Mouse (Mus musculus) right cerebral cortex, postnatal 10 days (tissue): ENCODE measurements at regions not wholly inside any gene's neighbourhood (a gene's known extent, or its start where the extent isn't known, plus 50 kb on each side); places are given as distances from the start of the nearest gene placed in this dataset.

Experiments used
- DNase-seq, 2 experiments: peaks; one replicate each; pipeline ENCODE4 v3.0.0; 2021; ENCODE audit warnings: low spot score in 2 of 2

DNA sequence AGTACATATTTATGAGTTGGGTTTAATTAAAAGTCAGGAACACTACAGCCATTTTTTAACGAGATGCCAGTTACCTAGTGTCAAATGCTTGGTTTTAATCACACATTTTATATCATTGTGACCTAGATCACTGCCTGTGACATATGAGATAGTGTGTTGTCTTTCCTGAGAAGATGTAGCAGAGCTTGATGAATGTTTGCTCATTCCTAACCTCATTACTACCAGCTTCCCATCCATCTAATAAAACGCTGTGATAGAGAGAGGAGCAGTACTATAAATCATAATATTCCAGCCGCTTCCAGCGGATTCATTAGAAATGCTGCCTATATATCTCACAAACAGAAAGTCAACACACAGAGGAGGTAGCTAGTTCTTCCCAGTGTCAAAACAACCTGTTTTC lies 163.6 kb downstream of the Aldoart1 start:
- no peak for DNase-seq

DNA sequence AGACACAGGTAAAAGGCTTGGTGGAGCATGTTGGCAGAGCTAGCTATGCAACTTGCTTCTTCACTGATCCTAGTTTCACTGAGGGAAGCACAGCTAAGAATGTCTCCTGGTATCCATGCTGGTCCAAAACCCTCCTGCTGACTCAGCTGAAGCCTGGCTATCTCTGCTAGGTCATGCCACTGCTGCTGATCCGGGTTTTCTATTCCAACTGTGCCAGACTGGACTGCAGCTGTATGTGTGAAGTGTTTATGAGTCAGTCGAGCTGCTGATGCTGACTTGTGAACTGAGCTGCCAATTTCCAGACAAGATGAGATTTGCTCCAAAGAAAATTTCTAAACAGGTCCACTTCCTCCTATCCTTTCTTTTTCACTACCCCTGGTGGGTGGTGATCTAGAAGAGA lies 178.4 kb downstream of the Aldoart1 start:
- no peak for DNase-seq

DNA sequence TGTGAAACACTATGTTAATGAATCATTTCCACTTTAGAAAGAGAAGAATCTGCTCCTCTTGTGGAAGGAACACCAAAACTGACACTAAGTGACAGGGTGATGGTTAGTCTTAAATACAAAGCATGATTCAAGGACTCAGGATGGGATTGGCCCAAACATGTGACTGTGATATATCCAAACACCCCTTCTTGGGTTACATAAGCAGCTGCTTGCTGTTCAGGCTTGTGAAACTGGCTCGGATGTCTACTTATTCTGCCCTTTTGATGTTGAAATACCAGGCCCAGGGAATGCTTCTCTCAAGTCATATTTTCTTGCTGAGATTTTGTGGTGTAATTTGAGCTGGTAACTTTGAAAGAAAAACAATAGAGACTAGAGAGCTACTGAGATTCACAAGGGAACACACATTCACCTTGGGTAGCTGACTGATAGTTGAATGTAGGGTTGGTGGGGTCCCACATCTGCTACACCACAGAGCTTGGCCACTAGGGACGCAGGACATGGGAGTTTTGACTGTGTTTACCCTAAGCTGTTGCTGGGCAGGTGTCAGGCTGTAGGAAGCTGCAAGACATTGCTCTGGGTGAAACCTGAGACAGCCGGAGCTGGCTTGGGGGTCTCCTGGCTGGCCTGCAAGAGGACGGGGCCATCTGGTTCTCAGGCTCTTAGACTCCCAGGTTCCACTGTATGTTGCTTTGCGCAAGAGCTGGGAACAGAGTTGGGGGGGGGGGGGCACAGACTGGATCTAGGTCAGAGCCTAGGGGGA lies 180.6 kb downstream of the Aldoart1 start:
- DNase-seq = no peak

DNA sequence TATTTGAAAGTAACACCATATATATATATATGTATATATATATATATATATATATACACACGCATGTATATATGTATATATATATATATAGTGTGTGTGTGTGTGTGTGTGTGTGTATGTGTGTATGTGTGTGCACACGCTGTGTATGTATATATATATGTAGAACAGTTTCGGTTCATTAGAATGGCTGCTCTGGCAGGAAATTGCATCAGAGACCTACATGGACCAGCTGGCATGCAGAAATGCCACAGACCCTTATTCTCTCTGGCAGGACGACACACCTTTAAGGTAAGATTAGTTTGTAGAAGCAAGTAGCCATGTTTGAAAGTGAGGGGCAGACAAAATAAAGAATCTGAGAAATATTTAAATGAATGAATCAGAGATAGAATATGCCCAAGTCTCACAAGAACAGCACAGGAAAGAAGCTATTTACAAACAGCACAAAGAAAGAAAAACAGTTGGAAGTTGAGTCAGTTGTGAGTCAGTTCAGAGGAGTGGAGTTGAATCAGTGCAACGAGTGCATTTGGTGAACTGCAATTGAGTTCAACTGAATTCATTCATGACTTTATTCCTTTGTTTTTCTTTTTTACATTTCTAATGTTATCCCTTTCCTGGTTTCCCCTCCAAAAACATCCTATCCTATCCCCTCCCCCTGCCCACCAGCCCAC lies 182.5 kb downstream of the Aldoart1 start:
- DNase-seq = no peak

DNA sequence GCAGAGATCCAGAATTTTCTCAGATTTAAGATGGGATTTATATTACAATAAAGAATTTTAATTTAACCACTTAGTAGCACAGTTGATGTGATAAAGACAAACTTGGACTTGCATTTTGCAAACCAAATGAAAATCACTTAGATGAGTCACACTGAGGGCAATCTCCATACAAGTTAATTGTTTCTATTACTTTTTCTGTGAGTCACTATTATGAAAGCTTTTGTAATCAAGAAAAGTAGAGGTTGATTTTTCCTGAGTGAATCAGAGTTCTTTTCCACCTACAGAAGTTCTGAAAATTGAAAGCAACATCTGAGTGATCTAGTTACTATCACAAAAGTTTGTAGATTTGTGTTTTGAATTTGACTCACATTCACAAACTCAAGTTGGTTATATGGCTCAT lies 188.1 kb downstream of the Aldoart1 start:
- DNase-seq = no peak

DNA sequence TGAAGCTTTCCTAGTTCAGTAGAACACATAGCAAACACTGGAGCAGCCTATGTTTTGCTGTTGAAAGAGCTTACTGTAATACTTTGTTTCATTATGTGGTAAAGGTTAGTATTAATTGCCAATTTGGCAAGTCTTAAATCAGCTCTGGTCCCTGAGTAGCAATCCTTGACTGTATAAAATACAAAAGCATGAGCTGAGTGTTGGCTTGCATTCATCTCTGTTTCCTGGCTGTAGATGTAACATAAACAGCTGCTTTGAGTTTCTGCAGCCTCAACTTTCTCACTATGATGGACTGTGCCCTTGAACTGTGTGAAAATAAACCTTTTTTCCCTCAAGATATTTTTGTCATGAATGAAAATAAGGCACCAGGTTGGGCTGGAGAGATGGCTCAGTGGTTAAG lies 190.0 kb downstream of the Aldoart1 start:
- DNase-seq = no peak

DNA sequence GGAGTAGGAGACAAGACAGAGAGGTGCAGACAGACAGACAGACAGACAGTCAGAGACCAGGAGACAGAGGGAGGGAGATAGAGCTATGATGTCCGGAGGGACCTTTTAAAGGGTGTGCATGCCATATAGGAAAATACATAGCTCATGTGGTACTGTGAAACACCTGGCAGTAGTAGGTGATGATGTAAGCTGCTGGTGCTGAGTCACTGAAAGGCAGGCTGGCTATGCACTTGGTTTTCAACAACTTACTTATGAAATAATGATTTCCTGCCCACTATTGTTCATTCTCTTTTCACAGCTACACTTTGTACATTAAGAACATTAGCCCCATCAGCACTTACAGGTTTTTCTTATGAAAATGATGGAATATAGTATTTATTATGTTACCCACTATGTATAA lies 196.2 kb downstream of the Aldoart1 start:
- DNase-seq = no peak

DNA sequence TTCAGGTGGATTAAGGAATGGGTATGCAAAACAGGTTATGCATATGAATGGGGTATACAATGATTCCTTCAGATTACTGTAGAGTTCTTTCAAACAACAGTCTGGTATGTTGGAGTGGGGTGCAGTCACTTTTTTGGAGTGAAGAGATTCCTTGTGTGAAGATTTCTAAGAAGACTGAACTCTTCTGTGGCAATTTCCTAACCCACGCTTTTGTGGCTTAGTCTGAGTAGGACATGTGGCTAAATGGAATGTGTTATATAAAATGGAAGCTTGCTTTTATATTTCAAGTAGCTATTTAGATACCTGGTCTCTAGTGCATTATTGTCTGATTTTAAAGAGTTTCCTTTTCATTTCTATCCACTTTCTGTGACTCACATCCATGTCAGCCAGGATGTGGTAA lies 205.3 kb downstream of the Aldoart1 start:
- DNase-seq = no peak

DNA sequence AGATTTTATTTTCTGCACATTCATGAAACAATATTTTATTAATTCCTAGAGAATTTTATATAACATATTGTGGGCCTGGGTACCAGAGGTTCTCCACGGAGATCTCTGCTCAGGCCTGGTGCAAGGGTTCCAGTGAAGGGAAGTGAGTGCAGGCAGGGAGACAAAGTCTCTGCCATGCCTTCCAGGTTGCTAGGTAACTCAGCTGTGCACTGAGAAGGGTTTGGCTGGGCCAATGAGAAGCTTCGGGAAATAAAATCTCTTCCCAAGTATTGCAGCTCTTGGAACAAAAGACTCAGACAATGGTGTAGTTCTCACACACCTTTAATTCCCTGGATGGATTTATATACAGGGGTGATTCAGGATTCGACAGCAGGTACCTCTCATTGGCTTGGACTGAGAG lies 223.0 kb downstream of the Aldoart1 start:
- no peak for DNase-seq

DNA sequence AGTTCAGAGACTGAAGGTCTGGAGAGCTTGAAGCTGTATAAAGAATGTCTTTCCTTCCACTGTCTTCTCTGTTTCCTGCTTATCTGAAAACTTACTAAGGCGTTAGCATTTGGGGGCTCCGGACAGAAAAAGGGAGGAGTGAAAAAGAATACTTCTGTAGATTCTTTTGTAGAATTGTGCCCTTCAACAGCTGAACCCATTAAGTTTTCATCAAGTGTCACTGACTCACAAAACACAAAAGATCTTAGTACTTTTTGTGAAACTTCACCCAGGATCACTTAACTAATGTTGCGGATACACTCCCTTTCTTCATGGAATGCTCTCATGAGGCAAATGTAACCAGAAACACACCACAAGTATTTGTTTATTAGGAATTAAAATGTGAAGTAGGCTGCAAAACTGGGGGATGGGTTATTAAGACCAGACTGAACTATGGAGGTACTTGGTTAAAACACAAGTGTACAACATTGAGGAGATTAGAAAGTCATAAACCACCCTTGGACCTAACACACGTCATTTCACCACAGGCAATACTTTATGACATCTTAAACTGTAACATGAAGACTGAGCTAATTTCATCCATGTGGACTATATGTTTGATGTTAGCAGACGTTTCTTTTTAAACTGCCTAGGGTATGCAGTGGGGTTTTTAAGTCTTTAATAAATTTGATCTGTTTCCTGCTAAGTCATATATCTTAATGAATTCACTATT lies 225.1 kb downstream of the Aldoart1 start:
- DNase-seq = no peak

DNA sequence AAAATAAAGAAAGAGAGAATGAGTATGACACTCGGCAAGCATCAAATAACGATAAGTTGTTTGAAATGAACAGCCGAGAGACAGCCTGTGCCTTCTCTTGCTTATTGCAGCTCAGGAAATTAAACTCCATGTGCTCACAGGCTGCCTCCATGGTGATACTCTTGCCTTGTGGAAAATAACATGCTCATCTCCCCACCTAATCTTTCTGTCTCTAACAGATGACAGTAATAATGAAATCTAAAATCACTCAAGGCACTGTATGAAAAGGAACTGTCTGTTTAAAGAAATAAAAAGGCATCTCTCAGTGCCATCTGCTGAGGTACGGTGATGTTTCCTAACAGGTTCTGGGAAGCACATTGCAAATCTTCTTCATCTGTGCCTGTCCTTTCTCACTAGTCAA lies 247.3 kb downstream of the Aldoart1 start:
- DNase-seq = peak in 1 of 2 experiments; percentile 33

DNA sequence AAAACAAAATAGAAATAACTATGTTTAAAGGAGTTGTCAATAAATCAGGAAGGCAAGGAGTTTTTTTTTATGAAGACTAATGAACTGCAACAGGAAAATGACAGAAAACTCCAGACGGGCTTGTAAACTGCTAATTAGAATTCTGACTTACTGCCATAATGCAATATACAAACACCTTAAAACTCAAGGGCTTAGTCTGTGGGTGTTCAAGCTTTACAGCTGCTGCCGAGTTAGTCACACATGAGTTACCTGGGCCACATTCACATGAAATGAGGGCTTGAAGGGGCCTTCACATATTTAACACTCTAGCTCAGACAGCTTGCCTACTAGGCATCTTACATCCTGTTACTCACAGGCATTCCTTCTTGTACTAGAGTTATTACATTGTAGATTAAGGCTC lies 256.9 kb downstream of the Aldoart1 start:
- no peak for DNase-seq

DNA sequence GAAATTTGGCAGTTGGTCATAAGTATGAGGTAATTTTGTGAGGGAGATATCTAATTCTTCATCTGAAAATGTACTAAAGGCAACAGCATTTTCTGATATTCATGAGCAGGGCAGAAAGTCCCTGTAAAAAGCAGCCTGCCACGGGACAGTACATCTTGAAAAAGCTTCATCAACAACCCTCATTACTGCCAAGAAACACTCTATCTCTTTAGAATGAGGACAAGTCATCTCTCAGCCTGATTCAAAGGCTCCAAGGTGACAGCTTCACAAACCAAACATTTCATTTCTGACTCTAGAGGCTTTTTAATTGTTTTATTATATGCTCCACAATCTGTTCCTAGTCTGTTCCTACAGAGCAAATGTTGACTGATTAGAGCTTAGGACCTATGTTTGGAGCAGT lies 260.3 kb downstream of the Aldoart1 start:
- DNase-seq = no peak

DNA sequence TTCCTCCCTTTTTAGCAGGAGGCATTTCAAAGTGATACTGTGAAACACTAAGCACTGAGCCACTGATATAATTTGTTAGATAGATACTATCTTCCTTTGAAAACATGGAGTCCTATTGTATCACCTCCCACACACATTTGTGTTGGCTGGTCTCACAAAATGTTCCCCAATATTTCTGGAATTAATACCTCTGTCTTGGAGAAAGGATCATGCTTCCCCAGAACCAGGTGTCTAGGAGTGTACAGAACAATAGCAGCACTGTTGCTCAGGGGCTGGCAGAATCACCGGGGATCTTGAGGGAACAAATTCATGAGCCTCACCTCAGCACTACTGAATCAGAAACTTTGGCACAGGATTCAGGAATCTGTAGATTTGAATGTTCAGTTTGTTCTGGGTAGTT lies 277.5 kb downstream of the Aldoart1 start:
- no peak for DNase-seq

DNA sequence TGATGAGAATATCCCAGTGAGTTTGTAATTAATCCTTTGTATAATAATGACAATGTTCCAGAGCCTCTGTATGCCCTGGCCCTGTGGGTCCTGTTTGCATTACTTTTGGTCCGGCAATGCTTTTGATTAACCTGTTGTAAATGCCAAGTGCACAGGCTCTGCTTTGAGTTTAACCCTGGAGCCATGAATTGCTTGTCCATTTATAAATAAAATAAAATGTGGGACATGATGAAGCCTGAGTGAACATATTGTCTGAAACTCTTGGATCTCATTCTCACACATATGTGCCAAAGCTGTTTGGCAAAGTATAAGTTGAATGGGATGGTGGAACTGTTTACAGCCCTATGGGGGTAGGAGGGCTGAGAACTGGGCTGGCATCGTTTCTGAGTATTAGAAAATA lies 280.5 kb downstream of the Aldoart1 start:
- DNase-seq = no peak

DNA sequence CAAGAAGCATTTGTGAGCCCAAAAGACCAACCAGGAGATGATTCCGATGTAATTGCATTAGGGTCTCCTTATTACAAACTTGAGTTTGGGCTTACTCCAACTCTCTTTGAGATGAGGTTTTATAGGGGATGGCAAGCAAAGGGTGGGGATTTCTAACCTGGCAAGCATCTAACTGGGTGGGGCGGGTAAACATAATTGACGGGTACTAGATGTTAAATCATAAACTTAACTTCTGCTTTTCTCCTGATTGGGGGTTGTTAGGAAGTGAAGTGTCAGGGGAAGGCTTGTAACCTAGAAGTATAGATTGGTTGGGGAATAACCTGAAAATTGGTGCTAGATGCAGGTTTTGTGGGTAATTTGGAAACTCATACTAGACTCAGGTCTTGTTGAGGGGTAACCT lies 287.2 kb downstream of the Aldoart1 start:
- DNase-seq = no peak

DNA sequence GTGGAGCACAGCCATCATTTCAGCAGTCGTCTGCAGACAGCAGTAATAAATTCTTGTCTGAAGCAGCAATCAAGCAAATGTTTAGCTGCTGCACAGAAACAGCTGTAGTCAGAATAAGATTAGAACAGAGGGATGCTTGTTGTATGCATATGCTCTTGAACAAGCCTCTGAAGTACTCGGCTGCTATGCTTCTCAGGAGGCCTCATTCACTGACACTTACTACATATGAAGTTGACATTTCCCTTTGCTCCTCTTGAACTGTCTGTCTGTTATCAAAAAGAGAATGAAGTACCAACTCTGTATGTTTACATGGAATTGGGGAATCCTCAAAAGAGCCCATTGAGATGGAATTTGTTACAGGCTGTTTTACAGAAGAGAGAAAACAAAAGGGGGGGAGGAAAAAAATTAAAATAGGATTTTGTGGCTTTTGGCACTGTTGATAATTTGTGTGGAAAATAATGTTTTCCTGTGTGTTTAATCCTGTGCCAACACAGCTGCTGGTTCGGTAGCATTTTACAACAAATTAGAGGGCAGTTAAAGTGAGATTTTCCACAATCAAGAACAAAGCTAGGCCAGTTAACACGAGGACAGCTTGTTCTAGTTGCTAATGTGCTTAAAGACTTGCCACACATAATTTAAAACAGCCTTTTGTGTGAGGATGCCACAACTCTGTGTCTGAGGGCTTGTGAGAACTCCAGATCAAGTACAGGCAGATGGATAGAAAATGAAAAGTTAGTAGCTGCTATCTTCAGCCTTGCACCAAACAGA lies 289.3 kb downstream of the Aldoart1 start:
- DNase-seq = peak in 1 of 2 experiments; percentile 21

DNA sequence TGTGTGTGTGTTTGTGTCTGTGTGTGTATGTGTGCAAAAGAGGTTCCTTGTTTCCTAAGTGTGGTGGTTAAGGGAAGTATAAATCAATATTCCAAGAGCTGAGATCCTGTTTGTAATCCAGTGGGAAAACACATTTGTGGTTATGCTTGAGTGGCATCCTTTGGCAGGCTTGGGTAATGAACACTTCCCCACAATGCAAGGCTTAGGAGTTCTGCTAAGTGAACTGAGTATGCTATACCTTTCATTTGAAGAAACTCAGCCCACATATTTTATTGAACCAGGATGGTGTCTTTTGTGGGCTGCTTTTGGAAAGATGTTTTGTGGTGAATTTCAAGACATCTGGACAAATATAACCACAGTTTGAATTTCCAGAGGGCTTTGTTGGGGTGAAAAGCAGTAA lies 298.2 kb downstream of the Aldoart1 start:
- DNase-seq = no peak

DNA sequence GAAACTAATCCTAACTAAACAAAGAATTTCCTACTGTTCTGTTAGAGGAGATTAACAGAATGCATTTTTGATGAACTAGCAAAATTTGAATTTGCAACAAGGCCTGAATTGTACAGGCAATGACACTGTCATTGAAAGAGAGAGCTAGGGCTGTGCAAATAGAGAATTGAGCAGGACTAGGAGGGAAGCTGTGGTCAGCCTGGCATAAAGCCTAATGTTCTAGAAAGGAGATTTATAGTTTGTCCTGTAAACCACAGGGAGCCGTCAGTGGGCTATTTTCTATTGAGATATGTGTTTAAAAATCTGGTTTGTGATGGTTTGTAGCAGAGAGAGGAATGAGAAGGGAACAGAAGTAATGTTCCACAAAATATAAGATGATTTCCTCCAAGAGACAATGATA lies 317.9 kb downstream of the Aldoart1 start:
- DNase-seq = no peak

DNA sequence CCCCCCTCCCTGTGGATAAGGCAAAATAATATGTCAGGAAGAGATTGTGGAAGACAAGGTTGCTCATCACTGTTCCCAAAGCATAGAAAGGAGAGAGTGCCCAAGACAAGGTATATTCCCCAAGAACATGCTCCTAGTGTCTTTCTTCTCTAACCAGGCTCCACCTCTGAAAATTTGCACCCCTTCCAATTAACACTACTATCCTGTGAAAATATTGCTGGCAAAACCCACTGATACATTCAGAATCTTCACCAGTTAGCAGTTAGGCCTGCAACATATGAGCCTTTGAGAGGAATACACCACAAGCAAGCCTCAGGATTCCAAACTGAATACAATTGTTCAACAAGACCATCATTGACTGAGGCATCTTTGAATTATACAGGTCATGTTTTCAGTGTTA lies 323.9 kb upstream of the Tle1 start:
- DNase-seq = no peak

DNA sequence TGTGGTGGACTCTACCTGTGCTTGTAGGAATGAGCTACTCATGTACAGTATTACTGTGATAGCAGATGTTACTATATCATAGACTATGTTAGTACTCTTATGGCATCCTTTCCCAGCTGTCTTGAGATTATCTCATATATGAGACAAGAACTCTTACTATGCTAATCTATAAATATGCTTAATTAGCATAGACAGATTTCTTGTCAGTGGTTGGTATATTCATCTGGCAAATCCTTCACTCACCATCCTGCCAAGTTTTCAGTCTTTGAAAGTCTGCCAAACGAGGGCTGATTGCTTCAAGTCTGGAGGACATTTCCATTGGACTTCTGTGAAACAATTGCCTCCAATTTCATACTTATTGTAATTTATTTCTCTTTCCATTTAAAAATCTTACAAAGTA lies 323.4 kb upstream of the Tle1 start:
- peak; percentile 78 for DNase-seq

DNA sequence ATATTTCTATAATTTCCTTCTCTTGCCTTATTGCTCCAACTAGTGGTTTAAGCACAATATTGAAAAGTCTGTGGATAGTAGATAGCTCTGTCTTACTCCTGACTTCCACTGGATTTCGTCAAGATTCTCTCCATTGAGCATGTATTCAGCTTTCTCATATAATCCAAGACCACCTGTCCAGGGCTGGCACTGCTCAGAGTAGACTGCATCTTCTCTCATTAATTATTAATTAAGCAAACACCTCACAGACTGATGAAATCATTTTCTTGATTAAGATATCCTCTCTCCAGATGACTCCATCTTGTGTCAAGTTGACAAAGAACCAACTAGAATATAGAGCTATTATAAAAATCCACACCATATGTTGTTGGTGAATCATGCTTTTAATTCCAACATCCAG lies 310.5 kb upstream of the Tle1 start:
- DNase-seq = no peak
